Mouse (Mus musculus) neural tube, embryonic 11.5 days (tissue): ENCODE results near the gene Med14. TPM values are rescaled to one million over a fixed set of nuclear protein-coding genes. Genes with fewer than 3 reads are reported as not detected.

ENCODE experiments used
- ATAC-seq: fragments of 200-750 bp; cut with Nextera tagmentation; 2 replicates; pipeline ENCODE4 v1.8.0; 2017; ENCODE audit warnings: moderate number of reproducible peaks, mild to moderate bottlenecking, moderate TSS enrichment, moderate library complexity; ENCODE audit not compliant: insufficient read depth, low FRiP score, low TSS enrichment
- DNase-seq: peaks from one replicate; pipeline ENCODE4 v3.0.0-alpha.2; 2015; ENCODE audit warnings: low spot score
- H3K27ac ChIP-seq: fragments of 300-500 bp; sonication (generic); 2 replicates; pipeline ENCODE4 v1.5.1; 2014; ENCODE audit warnings: low read depth, mild to moderate bottlenecking, low read length
- H3K27me3 ChIP-seq: fragments of 300-500 bp; sonication (generic); 2 replicates; pipeline ENCODE4 v1.6.1; 2014; ENCODE audit warnings: mild to moderate bottlenecking, low read length, mixed read lengths; ENCODE audit not compliant: control insufficient read depth, insufficient read depth
- H3K36me3 ChIP-seq: fragments of 300-500 bp; sonication (generic); 2 replicates; pipeline ENCODE4 v1.6.1; 2014; ENCODE audit warnings: mild to moderate bottlenecking, low read length, moderate library complexity, mixed read lengths; ENCODE audit not compliant: control insufficient read depth, insufficient read depth
- H3K4me1 ChIP-seq: fragments of 300-500 bp; sonication (generic); 2 replicates; pipeline ENCODE4 v1.6.1; 2014; ENCODE audit warnings: low read length, mixed read lengths; ENCODE audit not compliant: control insufficient read depth, insufficient read depth
- H3K4me2 ChIP-seq: fragments of 300-500 bp; sonication (generic); 2 replicates; pipeline ENCODE4 v1.6.1; 2014; ENCODE audit warnings: low read depth, mild to moderate bottlenecking, moderate library complexity
- H3K4me3 ChIP-seq: fragments of 300-500 bp; sonication (generic); 2 replicates; pipeline ENCODE4 v1.5.1; 2014; ENCODE audit warnings: low read depth, low read length
- H3K9ac ChIP-seq: fragments of 300-500 bp; sonication (generic); 2 replicates; pipeline ENCODE4 v1.6.1; 2014; ENCODE audit warnings: mild to moderate bottlenecking, low read length
- H3K9me3 ChIP-seq: fragments of 300-500 bp; sonication (generic); 2 replicates; pipeline ENCODE4 v1.6.1; 2016; ENCODE audit warnings: low read length; ENCODE audit not compliant: control insufficient read depth
- WGBS: fragments of 180-500 bp; shearing (Covaris S2); extraction: QIAGEN DNeasy Blood & Tissue Kit; methylation state at CpG from one replicate; pipeline ENCODE4 v1.1.7; 2014; 5-methylcytosine and 5-hydroxymethylcytosine counted together
- polyA plus RNA-seq: library from polyadenylated mRNA; unstranded; fragments of >200 nt; fragmentation: Nextera tagmentation; extraction: Ambion mirVana; gene quantifications from 2 replicates; pipeline ENCODE4 v1.2.1, GENCODE M21; 2014

Med14 gene
- 28.5 and 28.9 TPM in 2 replicates for polyA plus RNA-seq

DNA sequence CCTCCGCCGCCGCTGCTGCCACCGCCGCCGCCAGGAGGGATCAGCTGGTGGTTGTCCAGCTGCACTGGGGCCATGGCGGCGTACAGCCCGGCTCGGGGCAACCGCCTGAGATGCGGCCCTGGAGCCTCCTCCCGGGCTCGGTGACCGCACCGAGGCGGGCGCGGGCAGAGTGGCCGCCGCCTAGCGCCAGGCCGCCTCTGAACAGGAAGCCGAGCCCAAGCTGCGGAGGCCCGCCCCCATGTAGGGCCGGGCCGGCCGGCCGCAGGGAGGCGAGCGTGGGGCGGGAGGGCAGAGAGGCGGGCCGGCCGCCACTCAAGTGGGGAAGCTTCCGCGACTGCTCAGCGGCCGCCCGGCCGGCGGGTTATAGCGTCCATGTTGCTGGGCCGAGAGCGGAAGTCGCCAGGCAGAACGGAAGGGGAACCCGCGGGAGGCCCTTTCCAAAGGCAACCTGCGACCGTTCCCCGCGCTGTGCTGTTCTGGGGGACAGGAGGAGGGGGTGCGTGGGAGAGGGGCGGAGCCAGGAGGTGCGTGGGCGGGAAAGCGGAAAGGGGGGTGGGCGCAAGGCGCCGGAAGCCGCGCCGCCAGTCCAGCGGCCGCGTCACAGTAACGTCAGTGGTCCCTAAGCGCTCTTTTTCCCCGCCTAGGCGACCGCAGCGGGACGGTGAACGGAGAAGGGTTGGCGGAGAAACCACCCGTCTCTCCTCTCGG is at the start of gene Med14:
Gene Med14 (minus strand): TSS at position 448 of the 708 bp plus-strand sequence.
- Histone ChIP-seq H3K36me3 (no peaks in the 10 kb centered on the region), H3K9me3 (no peaks in the 10 kb centered on the region), H3K4me3 (peak within 1 kb of the TSS; percentile 62), H3K4me2 (peak within 1 kb of the TSS; percentile 53), H3K4me1 (no peaks in the 10 kb centered on the region), H3K9ac (peak within 1 kb of the TSS; percentile 79), H3K27me3 (peaks cover 4% of the 10 kb centered on the region; the same call in 1 of the 2 replicates), H3K27ac (peak within 1 kb of the TSS; percentile 90)
- DNase-seq (peak; percentile 90), ATAC-seq (peak; percentile 94)
- 8% methylated on average over 36 of the region's 79 CpGs for WGBS

DNA sequence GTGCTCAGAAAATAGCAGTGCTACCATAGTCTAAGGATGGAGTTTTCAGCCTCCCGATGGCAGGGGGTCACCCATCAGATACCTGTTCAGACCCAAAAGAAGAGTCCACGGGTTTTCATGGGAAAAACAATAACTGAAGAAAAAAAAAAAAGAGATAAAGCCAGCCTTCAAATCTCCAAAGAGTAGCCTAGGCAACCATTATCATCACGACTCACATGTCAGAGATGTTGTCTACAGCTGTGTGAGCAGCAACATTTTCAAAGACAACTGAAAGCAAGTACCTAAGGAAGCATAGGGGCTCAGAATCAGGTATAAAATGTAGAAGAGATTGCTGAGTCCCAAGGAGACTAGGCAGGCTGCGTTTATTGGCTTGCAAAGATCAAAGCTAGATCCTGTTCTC is 38.7 kb upstream of the Med14 start:
- no peak overlapping the region for H3K4me2 ChIP-seq
- no peak overlapping the region for H3K9ac ChIP-seq
- no peaks in the 10 kb centered on the region for H3K36me3 ChIP-seq
- no peaks in the 10 kb centered on the region for H3K27me3 ChIP-seq
- no peaks in the 10 kb centered on the region for H3K9me3 ChIP-seq
- no peak for ATAC-seq
- no peak overlapping the region for H3K27ac ChIP-seq
- DNase-seq = no peak
- H3K4me1 ChIP-seq = no peaks in the 10 kb centered on the region
- 75% methylated on average over 4 of the region's 4 CpGs for WGBS
- no peak overlapping the region for H3K4me3 ChIP-seq

- Histone ChIP-seq H3K4me1 (no peaks in the 10 kb centered on the region), H3K9ac (no peak overlapping the region), H3K9me3 (no peaks in the 10 kb centered on the region), H3K4me3 (no peak overlapping the region), H3K36me3 (no peaks in the 10 kb centered on the region), H3K27ac (no peak overlapping the region), H3K27me3 (no peaks in the 10 kb centered on the region), H3K4me2 (no peak overlapping the region)
- DNase-seq = no peak
- no peak for ATAC-seq
- 70% methylated on average over 2 of the region's 2 CpGs for WGBS
Observed at GRCm38 (mm10) chrX:12794842-12795241, 33.0 kb upstream of the Med14 start.

DNA sequence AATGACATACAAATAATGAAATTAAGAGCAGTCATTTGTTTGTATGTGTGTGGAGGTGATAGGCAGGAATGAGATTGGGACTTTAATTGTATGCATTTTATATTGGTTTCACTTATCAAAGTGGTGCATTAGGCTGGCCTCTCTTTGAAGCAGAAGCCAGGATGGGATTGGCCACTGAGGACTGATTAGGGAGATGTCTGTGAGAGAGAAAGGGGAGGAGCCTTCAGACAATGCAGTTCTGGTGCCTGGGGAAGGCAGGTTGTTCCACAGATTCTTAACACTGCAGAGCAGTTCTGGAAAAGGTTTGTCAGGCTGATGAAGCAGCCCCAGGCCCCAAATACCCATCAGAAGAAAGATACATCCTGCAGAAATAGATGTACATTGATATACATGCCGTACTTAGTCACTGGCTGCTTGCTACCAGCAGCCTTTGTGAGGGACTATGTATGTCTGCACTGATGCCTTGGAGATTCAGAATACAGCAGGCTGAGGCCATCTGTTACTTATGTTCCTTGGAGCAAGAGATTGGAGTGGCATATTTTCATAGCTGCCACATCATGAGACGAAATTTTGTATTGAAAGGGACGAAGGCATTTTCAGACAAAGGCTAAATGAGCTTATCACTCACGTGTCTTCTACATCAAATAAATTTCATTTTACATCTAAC is 29.9 kb upstream of the Med14 start:
- ATAC-seq (no peak), DNase-seq (peak; percentile 13)
- Histone ChIP-seq H3K9me3 (no peaks in the 10 kb centered on the region), H3K9ac (no peak overlapping the region), H3K4me2 (no peak overlapping the region), H3K36me3 (no peaks in the 10 kb centered on the region), H3K27ac (no peak overlapping the region), H3K27me3 (no peaks in the 10 kb centered on the region), H3K4me3 (no peak overlapping the region), H3K4me1 (no peaks in the 10 kb centered on the region)
- WGBS = 81% methylated on average over 4 of the region's 4 CpGs

- Histone ChIP-seq H3K27me3 (no peaks in the 10 kb centered on the region), H3K4me1 (no peaks in the 10 kb centered on the region), H3K36me3 (no peaks in the 10 kb centered on the region), H3K9ac (no peak overlapping the region), H3K27ac (no peak overlapping the region), H3K9me3 (no peaks in the 10 kb centered on the region), H3K4me2 (no peak overlapping the region), H3K4me3 (no peak overlapping the region)
- no peak for ATAC-seq
- no peak for DNase-seq
- WGBS = 83% methylated on average over 3 of the region's 3 CpGs
Observed at GRCm38 (mm10) chrX:12773236-12773635, 11.4 kb upstream of the Med14 start.

DNA sequence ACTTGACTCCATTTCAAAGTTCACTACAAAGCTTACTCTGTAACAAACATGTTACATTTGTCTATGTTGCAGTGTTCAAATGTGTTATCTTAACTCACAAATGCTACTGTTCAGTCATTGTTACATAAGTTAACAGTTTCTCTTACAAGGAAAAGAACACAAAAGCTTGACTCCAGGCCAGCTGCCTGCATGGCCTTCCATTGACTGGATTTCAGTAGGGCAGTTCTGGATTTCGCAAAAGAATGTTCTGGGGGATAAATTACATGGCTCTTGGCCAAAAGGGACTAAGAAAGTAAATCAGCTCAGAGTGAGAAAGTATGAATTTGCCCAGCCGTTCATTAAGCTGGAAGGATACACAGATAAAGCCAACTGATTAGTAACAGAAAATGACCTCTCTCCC is 9.7 kb upstream of the Med14 start:
- no peaks in the 10 kb centered on the region for H3K9me3 ChIP-seq
- H3K4me1 ChIP-seq = no peaks in the 10 kb centered on the region
- ATAC-seq = no peak
- H3K4me2 ChIP-seq = no peak overlapping the region
- no peak for DNase-seq
- no peak overlapping the region for H3K9ac ChIP-seq
- no peak overlapping the region for H3K27ac ChIP-seq
- no peaks in the 10 kb centered on the region for H3K27me3 ChIP-seq
- no peaks in the 10 kb centered on the region for H3K36me3 ChIP-seq
- H3K4me3 ChIP-seq = no peak overlapping the region
- WGBS = 78% methylated on average over 2 of the region's 2 CpGs

DNA sequence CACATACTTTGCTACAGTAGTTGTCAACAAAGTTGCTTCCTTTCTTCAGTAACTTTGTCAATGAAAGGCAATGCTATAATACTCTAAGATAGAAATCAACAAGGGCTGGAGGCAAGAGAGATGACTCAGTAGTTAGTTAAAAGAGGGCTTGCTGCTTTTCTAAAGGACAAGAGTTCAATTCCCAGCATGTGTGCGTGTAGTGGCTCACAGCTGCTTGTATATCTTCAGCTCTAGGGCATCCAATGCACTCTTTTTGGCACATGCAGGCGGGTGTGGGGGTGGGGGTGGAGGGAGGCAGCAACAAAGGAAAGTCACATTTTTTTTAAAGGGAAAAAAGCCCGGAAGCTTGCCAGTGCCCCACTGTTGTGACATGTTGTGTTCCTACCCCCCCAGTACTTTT is 6.7 kb upstream of the Med14 start:
- DNase-seq (no peak), ATAC-seq (no peak)
- H3K4me3 ChIP-seq = no peak overlapping the region
- WGBS = 52% methylated on average over 3 of the region's 3 CpGs
- no peak overlapping the region for H3K4me2 ChIP-seq
- no peaks in the 10 kb centered on the region for H3K27me3 ChIP-seq
- no peaks in the 10 kb centered on the region for H3K4me1 ChIP-seq
- no peaks in the 10 kb centered on the region for H3K36me3 ChIP-seq
- H3K27ac ChIP-seq = no peak overlapping the region
- no peak overlapping the region for H3K9ac ChIP-seq
- no peaks in the 10 kb centered on the region for H3K9me3 ChIP-seq

DNA sequence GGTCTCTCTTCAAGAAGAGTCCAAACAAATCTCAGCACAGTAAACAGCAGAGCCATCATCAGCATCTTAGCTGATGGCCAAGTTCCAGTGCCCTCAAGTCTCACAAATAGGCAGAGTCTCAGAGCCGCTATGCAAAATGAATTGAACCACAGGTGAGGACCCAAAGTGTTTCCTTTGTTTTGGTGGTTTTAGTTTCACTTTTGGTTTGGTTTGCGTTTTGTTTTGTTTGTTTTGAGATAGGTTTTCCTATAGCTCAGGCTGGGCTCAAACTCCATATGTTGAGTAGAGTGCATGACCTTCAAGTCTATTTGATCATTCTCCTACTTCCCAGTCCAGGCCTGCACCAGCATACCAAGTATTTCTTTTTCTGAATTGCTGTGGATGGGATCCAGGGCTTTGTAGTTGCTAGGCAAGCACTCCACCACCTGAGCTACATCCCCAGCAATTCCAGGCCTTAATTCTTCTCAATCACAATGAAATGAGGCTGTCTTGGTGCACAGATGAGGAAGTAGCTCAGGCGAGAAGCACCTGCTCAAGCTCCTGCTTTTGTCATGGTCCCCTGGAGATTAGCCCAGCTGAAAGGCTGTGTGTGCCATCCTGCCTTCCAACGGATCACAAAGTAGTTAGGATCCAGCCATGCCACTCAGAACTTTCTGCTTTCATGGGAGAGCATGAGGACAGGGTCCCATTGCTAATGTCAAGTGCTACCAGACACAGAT is 5.1 kb upstream of the Med14 start:
- Histone ChIP-seq H3K4me1 (no peaks in the 10 kb centered on the region), H3K27ac (no peak overlapping the region), H3K4me2 (no peak overlapping the region), H3K9ac (no peak overlapping the region), H3K4me3 (no peak overlapping the region), H3K9me3 (no peaks in the 10 kb centered on the region), H3K27me3 (no peaks in the 10 kb centered on the region), H3K36me3 (no peaks in the 10 kb centered on the region)
- WGBS = 79% methylated on average over 4 of the region's 4 CpGs
- ATAC-seq (no peak), DNase-seq (no peak)
